Mouse (Mus musculus) stomach, embryonic 14.5 days (tissue): ENCODE results near the gene Optn. TPM values are rescaled to one million over a fixed set of nuclear protein-coding genes. Genes with fewer than 3 reads are reported as not detected.

Source experiments
- ATAC-seq: fragments of 200-750 bp; cut with Nextera tagmentation; 2 replicates; pipeline ENCODE4 v1.8.0; 2017; ENCODE audit warnings: low read depth, moderate TSS enrichment; ENCODE audit not compliant: insufficient number of reproducible peaks, insufficient read depth, low FRiP score
- H3K27ac ChIP-seq: fragments of 300-500 bp; sonication (generic); 2 replicates; pipeline ENCODE4 v1.5.1; 2014; ENCODE audit warnings: mild to moderate bottlenecking, low read length, moderate library complexity, mixed read lengths
- H3K27me3 ChIP-seq: fragments of 300-500 bp; sonication (generic); 2 replicates; pipeline ENCODE4 v1.6.1; 2014; ENCODE audit warnings: low read length, control low read depth, mixed read lengths; ENCODE audit not compliant: control insufficient read depth, insufficient read depth
- H3K36me3 ChIP-seq: fragments of 300-500 bp; sonication (generic); 2 replicates; pipeline ENCODE4 v1.6.1; 2014; ENCODE audit warnings: mild to moderate bottlenecking, control low read depth, low read length, moderate library complexity, mixed read lengths; ENCODE audit not compliant: control insufficient read depth, insufficient read depth
- H3K4me1 ChIP-seq: fragments of 300-500 bp; sonication (generic); 2 replicates; pipeline ENCODE4 v1.6.1; 2014; ENCODE audit warnings: low read length, control low read depth, mixed read lengths; ENCODE audit not compliant: control insufficient read depth, insufficient read depth
- H3K4me2 ChIP-seq: fragments of 300-500 bp; sonication (generic); replicated peaks from 2 replicates; pipeline ENCODE4 v1.6.1; 2014; ENCODE audit warnings: low read depth, low read length, control low read depth
- H3K4me3 ChIP-seq: fragments of 300-500 bp; sonication (generic); 2 replicates; pipeline ENCODE4 v1.5.1; 2014; ENCODE audit warnings: low read depth, low read length, control low read depth
- H3K9ac ChIP-seq: fragments of 300-500 bp; sonication (generic); replicated peaks from 2 replicates; pipeline ENCODE4 v1.6.1; 2014; ENCODE audit warnings: low read depth, mild to moderate bottlenecking, control low read depth, low read length, moderate library complexity, mixed read lengths
- H3K9me3 ChIP-seq: fragments of 300-500 bp; sonication (generic); 2 replicates; pipeline ENCODE4 v1.6.1; 2016; ENCODE audit warnings: low read depth, low read length, control low read depth; ENCODE audit not compliant: control insufficient read depth
- WGBS: fragments of 180-500 bp; shearing (Covaris S2); extraction: QIAGEN DNeasy Blood & Tissue Kit; methylation state at CpG from one replicate; pipeline ENCODE4 v1.1.7; 2014; 5-methylcytosine and 5-hydroxymethylcytosine counted together
- polyA plus RNA-seq: library from polyadenylated mRNA; unstranded; fragments of >200 nt; fragmentation: Nextera tagmentation; extraction: Ambion mirVana; gene quantifications from 2 replicates; pipeline ENCODE4 v1.2.1, GENCODE M21; 2014

The Optn gene
- 6.5 and 7.1 TPM in 2 replicates for polyA plus RNA-seq

DNA sequence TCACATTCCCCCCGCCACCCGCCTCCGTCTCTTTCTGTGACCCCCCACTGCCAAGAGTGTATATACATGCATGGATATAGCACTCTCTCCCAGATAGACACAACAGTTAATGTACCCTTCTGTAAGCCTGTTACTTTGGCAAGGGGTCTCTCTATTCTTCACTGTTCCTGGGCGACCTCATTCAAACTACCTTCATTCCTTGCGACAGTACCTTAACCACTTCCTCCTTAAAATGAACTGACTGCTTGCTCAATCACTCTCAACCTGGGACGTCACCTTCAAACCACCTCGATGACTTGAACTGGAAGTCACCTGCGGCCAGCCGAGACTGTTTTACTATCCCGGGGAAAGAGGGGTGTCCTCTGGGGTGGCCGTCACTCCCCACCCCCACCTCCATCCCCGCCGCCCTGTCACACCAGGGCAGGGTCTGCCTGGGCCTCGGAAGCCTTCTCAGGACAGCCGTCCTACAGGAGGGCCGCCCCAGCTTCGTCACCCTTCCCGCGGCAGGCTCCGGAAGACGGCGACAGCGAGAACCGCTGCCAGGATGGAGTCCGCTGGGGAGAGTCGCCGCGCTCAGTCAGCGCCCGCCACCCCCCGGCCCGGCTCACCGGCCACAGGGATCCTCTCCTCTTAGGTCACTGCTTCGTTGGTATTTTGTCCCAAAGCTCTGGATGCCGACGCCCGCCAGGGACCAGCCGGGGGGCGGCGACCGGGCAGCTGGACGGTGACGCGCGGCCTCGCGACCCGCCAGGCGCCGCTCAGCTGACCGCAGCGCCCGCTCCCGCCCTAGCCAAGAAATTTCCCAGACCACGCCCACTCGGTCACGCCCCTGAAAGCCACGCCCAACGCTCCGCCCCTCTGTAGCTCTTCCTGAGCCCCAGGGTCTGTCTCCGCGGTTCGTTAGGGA, at the start of gene Optn:
Optn (minus strand) TSS at position 753 of the 907 bp plus-strand sequence.
- no peaks in the 10 kb centered on the region for H3K36me3 ChIP-seq
- 3% methylated on average over 63 of the region's 63 CpGs for WGBS
- no peaks in the 10 kb centered on the region for H3K27me3 ChIP-seq
- peak; percentile 92 for ATAC-seq
- peak within 1 kb of the TSS; percentile 26; the same call in 1 of the 2 replicates for H3K9ac ChIP-seq
- no peaks in the 10 kb centered on the region for H3K4me1 ChIP-seq
- H3K27ac ChIP-seq: no peak within 1 kb of the TSS
- peak within 1 kb of the TSS; percentile 51 for H3K4me3 ChIP-seq
- H3K9me3 ChIP-seq: no peaks in the 10 kb centered on the region
- H3K4me2 ChIP-seq: peak within 1 kb of the TSS; percentile 93

DNA sequence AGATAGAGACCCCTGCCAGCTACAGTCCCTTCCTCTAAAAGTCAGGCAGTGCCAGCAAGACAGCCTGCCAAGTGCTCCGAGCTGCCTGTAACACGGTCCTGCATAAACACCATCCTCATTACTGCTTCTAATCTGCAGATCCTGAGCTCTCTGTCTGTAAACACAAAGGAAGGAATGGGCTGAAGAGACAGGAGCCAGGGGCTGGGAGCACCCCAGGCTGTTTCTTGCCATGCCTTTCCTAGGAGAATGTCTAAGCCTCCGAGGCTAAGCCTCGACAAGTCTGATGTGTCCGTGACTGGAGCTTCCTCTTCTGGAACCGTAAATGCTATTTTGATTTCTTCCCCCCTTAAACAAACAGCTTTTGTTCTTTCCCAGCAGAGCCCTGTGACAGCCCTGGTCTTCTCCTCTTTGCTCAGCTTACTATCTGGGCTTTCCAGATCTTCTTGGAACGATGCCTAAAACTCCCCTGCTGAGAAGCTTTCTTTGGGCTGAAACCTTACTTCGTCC, 49.0 kb upstream of the Optn start:
- 17% methylated on average over 8 of the region's 8 CpGs for WGBS
- 0 out of 2 replicates have a peak overlapping the region, but pooled peaks have one; percentile 14 for H3K9ac ChIP-seq
- H3K27me3 ChIP-seq: no peaks in the 10 kb centered on the region
- H3K4me1 ChIP-seq: peaks cover 19% of the 10 kb centered on the region
- H3K4me3 ChIP-seq: no peak overlapping the region
- no peaks in the 10 kb centered on the region for H3K9me3 ChIP-seq
- H3K36me3 ChIP-seq: no peaks in the 10 kb centered on the region
- no peak overlapping the region for H3K4me2 ChIP-seq
- ATAC-seq: peak; percentile 23; the same call in 1 of the 2 replicates
- H3K27ac ChIP-seq: peak overlapping the region; percentile 46; the same call in 1 of the 2 replicates

DNA sequence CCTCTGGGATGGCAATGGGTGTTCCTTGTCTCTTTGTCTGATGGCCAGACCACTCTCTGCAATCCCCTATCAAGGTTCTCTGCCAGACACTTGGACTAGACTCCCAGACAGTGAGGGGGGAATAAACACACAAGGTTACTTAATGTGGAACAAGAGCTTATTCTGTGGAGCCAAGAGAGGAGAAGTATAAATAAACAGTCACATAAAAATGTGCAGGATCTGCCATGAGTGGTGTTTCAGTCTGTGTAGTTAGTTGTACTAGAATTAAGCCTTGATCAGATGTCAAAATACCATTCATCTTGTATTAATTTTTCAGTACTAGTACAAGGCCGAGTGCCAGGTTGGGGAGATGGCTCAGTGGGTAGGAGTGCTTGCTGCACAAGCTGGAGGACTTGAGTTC, 39.0 kb upstream of the Optn start:
- H3K9ac ChIP-seq: no peak overlapping the region
- ATAC-seq: peak; percentile 56; the same call in 1 of the 2 replicates
- H3K27ac ChIP-seq: peak overlapping the region; percentile 44; the same call in 1 of the 2 replicates
- H3K9me3 ChIP-seq: peaks cover 14% of the 10 kb centered on the region; the same call in 1 of the 2 replicates
- no peak overlapping the region for H3K4me3 ChIP-seq
- WGBS: 44% methylated on average over 1 of the region's 1 CpGs
- no peak overlapping the region for H3K4me2 ChIP-seq
- no peaks in the 10 kb centered on the region for H3K27me3 ChIP-seq
- peaks cover under 1% of the 10 kb centered on the region; the same call in 1 of the 2 replicates for H3K4me1 ChIP-seq
- H3K36me3 ChIP-seq: no peaks in the 10 kb centered on the region

DNA sequence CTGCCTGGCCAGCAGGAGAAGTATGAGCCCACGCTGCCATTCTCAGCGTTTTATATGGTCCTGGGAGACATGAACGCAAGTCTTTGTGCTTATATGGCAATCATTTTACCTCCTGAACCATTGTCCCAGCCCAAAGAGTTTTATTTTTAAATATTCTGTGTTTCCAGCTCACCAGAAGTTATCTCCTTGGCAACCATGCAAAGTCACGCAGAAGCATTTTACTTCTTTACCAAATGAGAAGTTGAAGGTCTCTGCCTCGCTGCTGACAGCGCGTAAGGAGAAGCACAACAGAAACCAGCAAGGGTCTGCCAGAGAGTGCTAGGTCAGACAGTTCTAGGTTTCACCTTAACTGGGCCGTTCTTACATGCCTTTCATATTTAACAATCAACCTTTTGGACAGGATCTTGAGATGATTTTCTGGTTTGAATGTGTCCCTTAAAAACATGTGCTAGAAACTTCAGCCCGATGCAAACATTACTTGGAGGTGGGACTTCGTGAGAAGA, 37.9 kb upstream of the Optn start:
- Histone ChIP-seq H3K36me3 (no peaks in the 10 kb centered on the region), H3K4me2 (no peak overlapping the region), H3K27ac (no peak overlapping the region), H3K9me3 (peaks cover 7% of the 10 kb centered on the region; the same call in 1 of the 2 replicates), H3K4me1 (peaks cover 4% of the 10 kb centered on the region; the same call in 1 of the 2 replicates), H3K9ac (no peak overlapping the region), H3K4me3 (no peak overlapping the region), H3K27me3 (no peaks in the 10 kb centered on the region)
- ATAC-seq: no peak
- 83% methylated on average over 10 of the region's 10 CpGs for whole genome bisulfite sequencing

DNA sequence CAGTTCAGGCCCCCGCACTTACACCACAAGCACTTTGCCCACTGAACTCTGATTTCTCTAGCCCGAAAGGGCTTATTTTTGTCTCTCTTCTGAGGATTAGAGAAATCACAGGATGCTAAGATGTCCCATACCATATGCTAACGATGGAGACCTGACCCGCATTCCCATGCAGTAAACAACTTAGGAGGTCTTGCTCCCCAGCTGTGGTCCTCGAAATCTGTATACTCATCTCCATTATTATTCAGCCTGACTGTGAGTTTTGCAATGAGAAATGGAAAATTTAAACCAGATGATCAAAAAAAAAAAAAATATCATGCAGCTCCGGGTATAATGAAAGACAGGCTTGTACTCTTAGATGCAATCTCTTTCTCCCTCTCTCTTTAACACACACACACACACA, 35.3 kb upstream of the Optn start:
- WGBS: 69% methylated on average over 6 of the region's 6 CpGs
- Histone ChIP-seq H3K27me3 (no peaks in the 10 kb centered on the region), H3K4me2 (no peak overlapping the region), H3K4me1 (peaks cover 4% of the 10 kb centered on the region; the same call in 1 of the 2 replicates), H3K36me3 (no peaks in the 10 kb centered on the region), H3K4me3 (no peak overlapping the region), H3K9ac (no peak overlapping the region), H3K9me3 (no peaks in the 10 kb centered on the region), H3K27ac (no peak overlapping the region)
- ATAC-seq: no peak

DNA sequence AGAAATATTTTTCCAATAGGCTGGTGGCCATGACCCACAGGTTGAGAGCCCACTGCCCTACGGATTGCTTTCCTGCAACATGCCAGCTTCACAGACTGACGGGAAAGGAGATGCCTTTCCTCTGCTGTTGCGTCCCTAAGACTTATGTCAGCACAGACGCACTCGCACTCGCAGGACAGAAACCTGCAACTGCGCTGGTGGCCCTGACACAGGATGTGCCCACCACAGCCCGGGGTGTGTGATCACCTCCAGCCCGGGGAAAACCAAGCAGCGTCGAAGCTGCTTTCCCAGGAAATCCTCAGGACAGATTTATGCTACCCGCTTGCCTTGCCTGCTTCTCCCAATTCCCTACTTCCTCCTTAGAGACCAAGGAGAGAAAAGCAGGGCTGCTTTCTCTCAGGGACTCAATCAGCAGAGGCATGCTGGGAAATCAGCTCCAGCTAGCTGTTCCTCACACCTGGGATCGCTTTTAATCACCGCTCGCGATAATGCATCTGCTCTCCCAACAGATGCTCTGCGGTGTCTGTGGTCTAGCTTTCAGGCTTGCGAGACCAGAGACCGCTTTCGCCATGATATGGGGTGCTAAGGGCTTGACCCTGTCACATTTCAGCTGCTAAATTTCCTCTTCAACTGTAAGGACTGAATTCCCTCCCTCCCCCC, 34.1 kb upstream of the Optn start:
- peaks cover 4% of the 10 kb centered on the region; the same call in 1 of the 2 replicates for H3K4me1 ChIP-seq
- peak overlapping the region; percentile 33 for H3K4me2 ChIP-seq
- ATAC-seq: no peak
- H3K27me3 ChIP-seq: no peaks in the 10 kb centered on the region
- no peaks in the 10 kb centered on the region for H3K9me3 ChIP-seq
- H3K4me3 ChIP-seq: no peak overlapping the region; the same call in 1 of the 2 replicates
- no peak overlapping the region for H3K9ac ChIP-seq
- H3K36me3 ChIP-seq: no peaks in the 10 kb centered on the region
- WGBS: 12% methylated on average over 20 of the region's 20 CpGs
- no peak overlapping the region for H3K27ac ChIP-seq

DNA sequence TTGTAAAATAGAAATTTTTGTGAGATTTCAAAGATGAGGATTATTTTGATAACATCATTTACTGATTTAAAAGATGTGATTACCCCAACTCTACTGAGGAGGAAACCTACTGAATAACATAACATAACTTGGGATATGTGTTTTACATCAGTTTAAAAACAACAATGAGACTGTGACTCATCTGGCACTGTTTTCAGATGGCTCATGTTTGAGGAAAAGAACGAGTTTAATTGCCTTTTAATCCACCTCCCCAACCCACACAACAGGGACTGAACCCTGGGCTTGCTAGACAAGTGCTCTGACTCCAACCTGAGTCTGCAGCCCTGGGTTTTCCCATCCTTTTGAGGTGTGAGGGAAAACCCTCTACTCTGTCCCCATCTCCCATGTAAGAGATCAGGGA, 31.5 kb upstream of the Optn start:
- H3K36me3 ChIP-seq: no peaks in the 10 kb centered on the region
- 33% methylated on average over 1 of the region's 1 CpGs for WGBS
- no peak overlapping the region for H3K4me2 ChIP-seq
- ATAC-seq: no peak
- H3K9ac ChIP-seq: no peak overlapping the region
- H3K4me3 ChIP-seq: no peak overlapping the region
- H3K9me3 ChIP-seq: no peaks in the 10 kb centered on the region
- no peak overlapping the region for H3K27ac ChIP-seq
- H3K27me3 ChIP-seq: no peaks in the 10 kb centered on the region
- H3K4me1 ChIP-seq: peaks cover 4% of the 10 kb centered on the region; the same call in 1 of the 2 replicates

DNA sequence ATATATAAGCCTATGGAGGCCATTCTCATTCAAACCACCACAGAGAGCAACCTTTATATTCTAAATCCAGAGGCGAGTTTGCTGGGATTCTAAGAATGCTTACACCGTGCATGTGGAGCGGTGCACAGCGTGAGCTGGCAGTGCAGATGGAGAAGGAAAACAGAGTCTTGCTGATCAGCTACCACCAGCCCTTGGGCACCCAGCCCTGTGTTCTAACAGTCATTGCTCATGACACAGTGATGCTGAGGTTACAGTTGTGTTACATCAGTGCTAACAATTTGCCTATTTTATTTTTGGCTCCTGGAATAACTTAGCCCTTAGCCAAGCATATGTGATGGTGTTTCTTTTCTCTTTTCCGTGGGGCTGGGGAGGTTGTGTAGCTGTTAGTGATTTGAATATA, 31.0 kb upstream of the Optn start:
- Histone ChIP-seq H3K36me3 (no peaks in the 10 kb centered on the region), H3K9ac (no peak overlapping the region), H3K4me3 (no peak overlapping the region), H3K4me1 (peaks cover 4% of the 10 kb centered on the region; the same call in 1 of the 2 replicates), H3K4me2 (no peak overlapping the region), H3K27me3 (no peaks in the 10 kb centered on the region), H3K27ac (no peak overlapping the region), H3K9me3 (no peaks in the 10 kb centered on the region)
- WGBS: 84% methylated on average over 5 of the region's 5 CpGs
- no peak for ATAC-seq
